Mouse (Mus musculus): ENCODE data around the gene Ttll9.

The Ttll9 gene

GRCm38 (mm10) chr2:152962091-152962793 lies at the start of gene Ttll9:
TSS of gene Ttll9 (plus strand) at chr2:152962485.
- peak; percentile 83 for DNase-seq (ENCODE audit: extremely low spot score, low spot score)

DNA sequence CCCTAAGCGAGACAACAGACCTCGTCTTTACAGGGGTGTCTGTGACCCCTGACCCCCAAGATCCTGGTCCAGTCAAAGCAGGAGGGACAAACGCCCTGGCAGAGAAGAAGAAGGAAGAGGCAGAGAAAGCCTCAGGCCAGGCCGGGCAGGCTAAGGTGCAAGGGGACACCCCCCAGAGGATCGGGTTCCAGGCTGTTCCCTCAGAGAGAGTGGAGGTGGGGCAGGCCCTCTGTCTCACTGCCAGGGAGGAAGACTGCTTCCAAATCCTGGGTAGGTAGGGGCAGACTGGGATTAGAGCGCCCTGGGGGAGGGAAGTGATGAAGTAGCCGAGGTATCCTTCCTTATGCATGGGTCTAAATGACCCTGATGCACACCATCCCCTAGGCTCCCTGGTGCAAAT lies 48.8 kb upstream of the Ttll9 start:
- DNase-seq (ENCODE audit: extremely low spot score, low spot score) = no peak

DNA sequence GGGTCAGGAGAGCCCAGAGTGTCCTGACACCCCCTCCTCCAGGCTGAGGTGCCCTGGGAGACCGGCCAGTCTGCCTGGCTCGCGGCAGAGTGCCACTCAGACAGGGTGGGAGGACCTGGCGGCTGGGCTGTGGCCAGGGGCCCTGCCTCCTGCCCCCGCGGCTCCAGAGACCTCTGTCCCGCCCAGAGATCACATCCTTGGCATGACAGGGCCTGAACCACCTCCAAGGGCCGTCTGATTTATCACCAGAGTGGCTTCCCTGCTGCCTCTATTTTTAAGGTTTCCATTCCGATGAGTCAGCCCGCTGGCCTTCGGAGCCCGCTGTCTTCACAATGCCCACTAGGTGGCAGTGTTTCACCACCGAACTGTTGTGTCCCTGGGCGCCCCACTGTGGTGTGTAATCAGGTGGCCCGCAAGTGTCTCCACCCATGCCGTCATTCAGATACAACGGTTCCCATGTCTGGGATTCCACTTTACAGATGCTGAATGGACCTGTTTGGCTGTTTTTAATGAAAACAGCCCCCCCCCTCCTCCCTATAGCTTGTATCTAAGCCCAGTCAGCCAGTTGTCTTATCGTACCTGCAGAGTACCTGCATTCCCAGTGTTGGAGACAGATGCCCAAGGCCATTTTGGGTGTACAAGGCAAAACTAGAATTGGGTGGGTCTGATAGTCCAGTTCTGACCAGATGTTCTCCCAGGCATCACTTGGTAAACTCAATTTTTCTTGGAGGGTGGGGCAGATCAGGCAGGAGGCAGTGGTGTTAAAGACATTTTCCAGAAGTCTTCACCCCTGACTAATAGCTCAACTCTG lies 47.8 kb upstream of the Ttll9 start:
- peak; percentile 92 for DNase-seq (ENCODE audit: extremely low spot score, low spot score)

DNA sequence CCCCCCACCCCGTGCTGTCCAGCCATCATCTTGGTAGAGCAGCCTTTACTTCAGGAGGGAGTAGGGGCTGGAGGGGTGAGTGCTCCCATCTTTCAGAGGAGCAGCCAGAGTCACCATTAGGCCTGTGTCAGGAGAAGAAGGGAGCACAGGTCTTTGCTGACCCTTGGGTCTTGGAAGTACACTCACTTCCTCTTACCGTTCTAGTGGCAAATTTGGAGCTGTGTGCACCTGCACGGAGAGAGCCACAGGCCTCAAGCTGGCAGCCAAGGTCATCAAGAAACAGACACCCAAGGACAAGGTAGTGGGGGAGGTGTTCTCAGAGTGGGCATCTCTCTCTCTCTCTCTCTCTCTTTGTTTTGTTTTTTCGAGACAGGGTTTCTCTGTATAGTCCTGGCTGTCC lies 46.8 kb upstream of the Ttll9 start:
- DNase-seq (ENCODE audit: extremely low spot score, low spot score) = no peak

DNA sequence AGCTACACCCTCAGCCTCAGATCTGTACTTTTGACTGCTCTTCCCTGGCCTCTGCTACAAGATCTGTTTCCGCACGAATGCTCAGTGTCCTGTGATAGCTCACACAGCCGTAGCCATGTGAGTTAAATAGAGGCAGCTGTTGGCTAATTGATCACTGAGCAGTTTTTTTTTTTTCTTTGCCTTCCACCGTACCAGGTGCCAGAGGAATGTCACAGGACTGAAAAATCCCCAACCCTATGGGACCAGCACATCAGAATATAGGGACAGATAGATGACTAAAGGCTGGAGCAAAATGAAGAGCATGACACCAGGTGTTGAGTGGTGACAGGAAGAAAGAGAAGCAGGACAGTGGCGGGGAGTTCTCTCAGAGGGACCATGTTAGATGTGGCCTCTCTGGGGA lies 46.2 kb upstream of the Ttll9 start:
- DNase-seq (ENCODE audit: extremely low spot score, low spot score) = no peak

DNA sequence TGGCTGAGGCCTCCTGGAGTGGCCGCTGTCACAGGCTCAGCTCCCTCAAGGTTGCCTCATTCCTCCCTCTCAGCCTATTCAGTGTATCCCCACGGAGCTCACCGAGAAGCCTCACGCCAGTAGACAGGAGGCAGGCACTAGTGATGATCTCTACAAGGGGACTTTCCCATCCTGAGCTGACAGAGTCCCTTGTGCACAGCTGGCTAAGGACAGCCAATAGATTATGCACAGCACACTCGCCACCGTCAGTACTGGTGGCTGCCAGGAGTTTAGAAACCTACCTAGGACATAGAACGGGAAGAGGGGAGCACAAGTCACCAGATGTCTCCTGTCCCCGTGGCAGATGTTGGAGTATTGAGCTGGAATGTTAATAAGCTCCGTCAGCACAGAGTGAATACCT lies 44.6 kb upstream of the Ttll9 start:
- DNase-seq (ENCODE audit: extremely low spot score, low spot score) = no peak

DNA sequence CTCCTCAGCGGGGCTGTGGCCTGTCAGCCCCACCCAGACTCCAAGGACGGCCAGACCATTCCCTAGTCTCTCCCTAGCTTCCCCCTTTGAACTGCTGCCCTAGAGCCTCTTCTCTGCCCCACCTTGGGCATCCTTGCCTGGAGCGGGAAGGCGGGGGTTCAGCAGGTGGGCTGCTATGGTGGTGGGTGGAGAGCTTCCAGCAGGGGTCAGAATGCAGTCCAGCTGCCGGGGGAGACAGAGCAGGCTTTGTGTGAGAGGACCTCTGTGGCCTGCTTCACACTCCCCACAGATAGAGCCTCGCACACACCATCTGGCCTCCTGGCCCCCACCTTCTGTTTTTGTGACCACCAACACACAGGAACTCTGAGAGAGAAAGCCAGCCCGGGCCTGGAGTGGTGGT lies 39.9 kb upstream of the Ttll9 start:
- peak; percentile 45 for DNase-seq (ENCODE audit: extremely low spot score, low spot score)

GRCm38 (mm10) chr2:152923621-152924020 lies 38.7 kb upstream of the Ttll9 start:
- no peak for DNase-seq (ENCODE audit: extremely low spot score, low spot score)

DNA sequence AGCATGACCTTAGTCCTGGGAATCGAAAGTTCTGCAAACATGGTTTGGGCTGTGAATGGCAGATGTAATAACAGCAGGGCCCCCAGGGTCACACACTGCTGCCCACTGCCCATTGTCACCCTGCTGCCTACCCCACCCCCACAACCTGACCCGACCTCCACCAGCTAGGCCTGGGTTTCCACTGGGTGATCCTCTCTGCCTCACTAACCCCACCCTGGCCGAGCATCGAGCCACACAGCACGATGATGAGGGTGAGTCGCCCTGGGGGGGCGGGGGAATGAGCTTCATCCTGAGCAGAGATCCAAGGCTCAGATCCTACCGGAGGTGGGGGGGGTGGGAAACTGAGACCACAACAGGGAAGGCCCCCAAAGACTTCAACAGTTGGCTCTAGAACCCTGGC lies 38.2 kb upstream of the Ttll9 start:
- DNase-seq (ENCODE audit: extremely low spot score, low spot score) = no peak

DNA sequence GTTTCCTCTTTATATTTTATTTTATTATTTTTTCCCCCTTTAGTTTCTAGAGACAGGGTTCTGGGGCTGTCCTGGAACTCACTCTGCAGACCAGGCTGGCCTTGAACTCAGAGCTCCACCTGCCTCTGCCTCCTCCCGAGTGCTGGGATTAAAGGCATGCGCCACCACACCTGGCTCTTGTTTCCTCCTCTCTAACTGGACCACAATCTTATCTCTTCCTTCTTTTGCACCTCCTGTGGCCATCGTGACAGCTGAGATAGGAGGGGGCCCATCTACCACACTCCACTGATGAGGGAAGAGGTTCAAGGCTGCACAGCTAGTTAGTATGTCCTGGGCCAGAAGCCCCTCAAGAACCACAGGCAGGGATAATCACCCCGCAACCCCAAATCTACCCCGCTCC lies 37.7 kb upstream of the Ttll9 start:
- DNase-seq (ENCODE audit: extremely low spot score, low spot score) = no peak

DNA sequence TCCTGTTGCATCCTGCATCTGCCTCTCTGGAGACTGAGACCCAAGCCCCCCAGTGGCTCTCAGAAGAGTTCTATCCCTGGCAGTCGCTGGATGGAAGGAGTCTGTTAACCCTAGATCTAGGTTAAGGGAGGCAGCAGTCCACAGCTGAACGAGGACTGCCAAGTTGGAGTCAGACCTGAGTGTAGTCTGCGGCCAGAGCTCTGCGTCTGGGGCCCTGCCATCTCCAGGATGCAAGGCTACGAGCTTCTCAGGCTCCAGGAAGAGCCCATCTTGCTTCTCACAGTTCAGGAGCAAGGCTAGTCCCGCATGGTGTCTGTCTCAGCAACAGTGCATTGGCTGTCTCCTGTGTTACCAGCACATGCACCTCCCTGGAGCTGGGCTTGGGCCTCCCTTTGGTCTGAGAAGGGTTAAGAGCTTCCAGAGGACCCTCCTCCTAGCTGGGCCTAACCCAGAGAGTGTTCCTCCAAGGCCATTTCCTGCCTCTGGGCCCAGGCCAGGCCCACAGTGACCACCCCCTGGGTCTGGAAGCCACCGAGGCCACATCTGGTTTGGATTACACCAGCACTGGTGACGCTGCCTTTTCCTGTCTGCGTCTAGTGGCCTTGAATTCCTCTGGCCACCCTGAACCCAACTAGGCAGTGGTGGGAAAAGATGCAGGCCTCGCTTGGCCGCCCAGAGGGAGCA lies 37.0 kb upstream of the Ttll9 start:
- peak; percentile 68 for DNase-seq (ENCODE audit: extremely low spot score, low spot score)

- no peak for DNase-seq (ENCODE audit: extremely low spot score, low spot score)
Measured at GRCm38 (mm10) chr2:152926896-152927295, 35.4 kb upstream of the Ttll9 start.

- DNase-seq (ENCODE audit: extremely low spot score, low spot score) = no peak
Measured at GRCm38 (mm10) chr2:152927371-152927770, 34.9 kb upstream of the Ttll9 start.

DNA sequence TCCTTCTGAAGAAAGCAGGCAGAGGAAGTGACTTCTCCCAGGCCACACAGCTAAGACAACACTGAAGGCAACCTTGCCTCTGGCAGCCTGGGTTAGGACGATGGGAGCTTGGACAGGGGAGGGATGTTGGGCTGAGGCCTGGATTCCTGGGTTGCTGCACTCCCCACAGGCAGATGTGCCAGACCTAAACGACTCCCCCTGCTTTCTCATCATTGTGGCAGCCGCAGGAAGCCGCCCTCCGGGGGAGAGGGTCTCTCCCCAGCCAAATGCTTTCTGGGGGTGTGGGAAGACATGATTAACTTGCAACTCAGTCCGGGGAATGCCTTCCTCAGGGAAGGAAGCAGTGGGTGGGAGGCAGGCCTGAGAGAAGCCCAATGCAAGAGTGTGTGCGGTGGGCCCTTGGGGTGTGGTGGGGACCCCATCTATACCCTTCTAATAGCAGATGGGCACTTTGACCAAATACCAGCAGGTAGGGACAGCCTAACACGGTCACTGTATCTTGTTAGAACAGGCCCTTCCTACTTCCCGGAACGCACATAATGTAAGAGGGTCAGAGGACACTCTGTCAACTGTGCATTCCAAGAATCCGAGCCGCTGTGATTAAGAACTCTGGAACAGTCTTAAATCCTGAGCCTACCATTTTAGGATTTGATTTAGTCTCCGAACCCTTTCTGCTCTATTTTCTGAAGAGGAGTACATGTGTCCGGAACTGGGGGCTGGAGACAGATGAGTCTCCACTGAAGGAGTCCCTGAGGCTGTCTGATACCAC lies 33.9 kb upstream of the Ttll9 start:
- no peak for DNase-seq (ENCODE audit: extremely low spot score, low spot score)

DNA sequence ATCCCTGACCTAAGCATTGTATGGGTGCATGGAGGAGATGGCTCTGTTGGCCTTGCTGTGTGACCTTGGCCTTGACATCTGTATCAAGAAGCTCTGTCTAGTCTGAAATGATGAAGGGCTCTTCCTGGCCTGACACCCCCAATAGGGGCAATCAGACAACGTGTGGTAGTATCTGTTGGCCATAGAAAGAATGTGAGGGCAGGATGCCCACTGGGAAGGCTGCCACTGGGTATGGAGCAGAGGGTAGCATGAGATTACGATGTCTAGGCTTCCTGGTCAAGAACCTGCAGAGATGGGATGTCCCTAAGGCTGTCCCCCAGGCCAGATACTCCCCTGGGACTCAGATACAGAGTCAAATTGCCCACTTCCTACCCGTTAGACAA lies 33.3 kb upstream of the Ttll9 start:
- DNase-seq (ENCODE audit: extremely low spot score, low spot score) = no peak

GRCm38 (mm10) chr2:152930276-152930675 lies 32.0 kb upstream of the Ttll9 start:
- DNase-seq (ENCODE audit: extremely low spot score, low spot score) = no peak

DNA sequence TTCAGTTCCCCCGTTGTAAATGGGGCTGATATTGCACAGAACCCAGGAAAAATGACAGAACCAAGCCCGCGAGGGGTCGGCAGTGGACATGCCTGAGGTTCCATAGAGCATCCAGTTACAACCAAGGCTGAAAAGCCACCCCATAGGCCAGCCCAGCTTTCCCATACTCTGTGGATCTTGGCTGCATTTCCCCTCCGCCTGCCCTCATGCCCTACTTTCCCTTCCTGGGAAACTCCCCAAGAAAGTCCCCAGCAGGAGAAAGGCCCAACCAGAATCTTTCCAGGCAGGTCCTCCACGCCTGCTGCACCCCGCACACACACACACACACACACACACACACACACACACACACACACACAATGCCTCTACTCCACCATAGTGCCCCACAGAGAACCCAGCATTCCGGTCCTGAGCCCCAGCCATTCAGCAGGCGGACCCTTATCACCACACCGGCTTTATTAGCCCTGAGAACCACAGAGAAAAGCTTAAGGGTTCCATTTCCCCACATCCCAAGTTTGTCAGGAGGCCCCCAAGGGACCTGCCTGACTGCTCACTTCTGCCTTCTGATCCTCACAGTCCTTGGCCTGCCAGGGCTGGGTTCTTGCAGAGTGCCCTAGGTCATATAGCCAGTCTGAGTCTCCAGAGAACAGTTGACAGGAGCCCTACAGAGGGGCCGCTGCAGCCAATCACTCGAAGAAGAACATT lies 30.7 kb upstream of the Ttll9 start:
- no peak for DNase-seq (ENCODE audit: extremely low spot score, low spot score)

- DNase-seq (ENCODE audit: extremely low spot score, low spot score) = no peak
Measured at GRCm38 (mm10) chr2:152933048-152933447, 29.2 kb upstream of the Ttll9 start, which contains the start of gene Foxs1. TSS of gene Foxs1 (minus strand) at chr2:152933208.

- peak; percentile 61 for DNase-seq (ENCODE audit: extremely low spot score, low spot score)
Measured at GRCm38 (mm10) chr2:152933614-152934013, 28.7 kb upstream of the Ttll9 start.

- peak; percentile 78 for DNase-seq (ENCODE audit: extremely low spot score, low spot score)
Measured at GRCm38 (mm10) chr2:152939846-152940245, 22.4 kb upstream of the Ttll9 start.

GRCm38 (mm10) chr2:152941106-152941505 lies 21.2 kb upstream of the Ttll9 start:
- DNase-seq (ENCODE audit: extremely low spot score, low spot score) = no peak
